Mouse (Mus musculus) embryonic fibroblast, embryonic 13.5 days (primary cell): Measurements from ENCODE around the gene Gm28044.

Source experiments
- CTCF ChIP-seq: IDR thresholded peaks from 2 replicates; pipeline ENCODE4 v1.5.1; 2011; ENCODE audit warnings: mild to moderate bottlenecking, control low read depth, low read length, moderate library complexity, borderline replicate concordance; ENCODE audit not compliant: insufficient read depth
- POLR2A ChIP-seq: IDR thresholded peaks from 2 replicates; pipeline ENCODE4 v1.6.1; 2011; ENCODE audit warnings: low read depth, mild to moderate bottlenecking, control low read depth, low read length, moderate library complexity

DNA sequence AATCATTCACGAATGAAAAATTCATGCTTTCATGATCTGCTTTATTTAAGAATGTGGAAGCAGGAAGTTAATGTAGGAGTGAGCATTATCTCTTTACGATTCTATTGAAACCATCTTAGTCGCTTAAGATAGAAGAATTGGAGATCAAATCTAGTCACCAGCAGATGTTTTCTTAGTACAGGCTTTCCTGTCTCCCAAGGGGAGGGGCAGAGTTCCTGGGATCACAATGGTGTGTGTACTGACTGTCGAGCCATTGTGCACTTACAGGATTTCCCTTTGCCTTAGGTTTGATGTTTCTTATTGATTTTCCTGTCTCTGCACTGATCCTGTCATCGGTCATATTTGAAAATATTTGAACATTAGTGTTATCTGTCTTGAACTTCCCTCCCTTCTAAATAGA, 53.6 kb downstream of the Gm28044 start:
- no peak for TF ChIP-seq CTCF
- no peak for TF ChIP-seq POLR2A
